Mouse (Mus musculus) liver, embryonic 14.5 days (tissue): ENCODE data around the gene Cd274. TPM values are rescaled to one million over a fixed set of nuclear protein-coding genes. Genes with fewer than 3 reads are reported as not detected.

Source experiments
- ATAC-seq: fragments of 200-750 bp; cut with Nextera tagmentation; 2 replicates; pipeline ENCODE4 v1.8.0; 2017; ENCODE audit warnings: moderate number of reproducible peaks, mild to moderate bottlenecking, moderate library complexity; ENCODE audit not compliant: insufficient read depth
- DNase-seq, 3 experiments: peaks; one replicate each; pipeline ENCODE4 v3.0.0-alpha.2; 2012 to 2013; ENCODE audit warnings: low read depth in 3 of 3, low spot score in 3 of 3
- H3K27ac ChIP-seq: fragments of 300-500 bp; sonication (generic); 2 replicates; pipeline ENCODE4 v1.5.1; 2014; ENCODE audit warnings: moderate library complexity, mild to moderate bottlenecking, control low read depth, inconsistent platforms
- H3K27me3 ChIP-seq: fragments of 300-500 bp; sonication (generic); 2 replicates; pipeline ENCODE4 v1.6.1; 2014; ENCODE audit warnings: mild to moderate bottlenecking, low read length, moderate library complexity; ENCODE audit not compliant: control insufficient read depth, insufficient read depth
- H3K36me3 ChIP-seq: fragments of 300-500 bp; sonication (generic); replicated peaks from 2 replicates; pipeline ENCODE4 v1.6.1; 2014; ENCODE audit warnings: low read depth; ENCODE audit not compliant: control insufficient read depth, insufficient read depth
- H3K4me1 ChIP-seq, 2 experiments: fragments of 200-500 bp in 1 of 2; fragments of 300-500 bp in 1 of 2; sonication (generic) in 1 of 2; replicated peaks; 2 replicates each; pipeline ENCODE4 v1.6.1; 2012 to 2014; ENCODE audit warnings: antibody characterized with exemption in 1 of 2, inconsistent platforms in 1 of 2, low read length in 1 of 2; ENCODE audit not compliant: control insufficient read depth in 2 of 2, insufficient read depth in 2 of 2
- H3K4me2 ChIP-seq: fragments of 300-500 bp; sonication (generic); 2 replicates; pipeline ENCODE4 v1.6.1; 2014; ENCODE audit warnings: low read depth, mild to moderate bottlenecking, control low read depth, moderate library complexity
- H3K4me3 ChIP-seq, 2 experiments: fragments of 200-500 bp in 1 of 2; fragments of 300-500 bp in 1 of 2; sonication (generic) in 1 of 2; 2 replicates each; pipeline ENCODE4 v1.5.1; 2012 to 2014; ENCODE audit warnings: low read depth in 2 of 2, low read length in 2 of 2, mild to moderate bottlenecking in 2 of 2, control low read depth in 1 of 2, inconsistent platforms in 1 of 2, moderate library complexity in 1 of 2; ENCODE audit not compliant: insufficient read depth in 1 of 2
- H3K9ac ChIP-seq: fragments of 300-500 bp; sonication (generic); replicated peaks from 2 replicates; pipeline ENCODE4 v1.6.1; 2014; ENCODE audit warnings: mild to moderate bottlenecking, control low read depth, moderate library complexity
- H3K9me3 ChIP-seq: fragments of 300-500 bp; sonication (generic); 2 replicates; pipeline ENCODE4 v1.6.1; 2016; ENCODE audit warnings: low read length, mixed read lengths; ENCODE audit not compliant: control insufficient read depth
- CTCF ChIP-seq: IDR thresholded peaks from 2 replicates; pipeline ENCODE4 v1.5.1; 2016; ENCODE audit warnings: antibody characterized with exemption, low read depth, control low read depth
- EP300 ChIP-seq: IDR thresholded peaks from 2 replicates; pipeline ENCODE4 v1.6.1; 2016; ENCODE audit warnings: antibody characterized with exemption, low read depth
- WGBS: fragments of 180-500 bp; shearing (Covaris S2); extraction: QIAGEN DNeasy Blood & Tissue Kit; methylation state at CpG from one replicate; pipeline ENCODE4 v1.1.7; 2014; ENCODE audit not compliant: insufficient replicate concordance; 5-methylcytosine and 5-hydroxymethylcytosine counted together
- polyA plus RNA-seq, 2 experiments: library from polyadenylated mRNA; depleted of rRNA in 1 of 2; stranded (reverse) in 1 of 2; unstranded in 1 of 2; fragments of >200 nt; fragmentation: Nextera tagmentation in 1 of 2; extraction: Ambion mirVana in 1 of 2; gene quantifications; 2 replicates each; pipeline versions ENCODE4 v1.2.1 to v1.2.3; 2012 to 2014

Cd274 gene
- polyA plus RNA-seq, 2 experiments, result 0.10 to 0.75 TPM

DNA sequence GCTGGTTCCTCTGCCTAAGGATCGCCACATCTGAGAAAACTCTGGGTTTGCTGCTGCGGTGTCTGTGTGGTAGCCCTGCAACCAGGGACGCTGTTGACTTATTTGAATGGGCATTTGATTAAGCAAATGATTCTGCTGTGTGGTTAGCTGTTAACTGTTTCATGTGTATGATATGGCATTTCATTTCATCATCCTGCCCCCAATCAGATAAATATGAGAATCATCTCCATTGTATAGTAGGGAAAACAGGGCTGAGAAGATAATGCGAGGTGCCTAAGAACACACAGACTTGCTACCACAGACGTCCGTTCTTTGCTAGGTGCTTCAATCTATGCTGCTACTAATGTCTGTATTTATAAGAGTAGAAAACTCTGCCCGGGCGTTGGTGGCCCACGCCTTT, 17.2 kb downstream of the Cd274 start:
- DNase-seq, result no peak
- Histone ChIP-seq H3K27ac (no peak overlapping the region), H3K4me3 (no peak overlapping the region), H3K9me3 (no peaks in the 10 kb centered on the region), H3K4me2 (no peak overlapping the region), H3K9ac (no peak overlapping the region), H3K36me3 (no peaks in the 10 kb centered on the region), H3K4me1 (peaks cover 0 to 10% of the 10 kb centered on the region in 2 experiments; a peak in 2 of 4 replicates), H3K27me3 (no peaks in the 10 kb centered on the region)
- 70% methylated on average over 9 of the region's 9 CpGs for WGBS
- no peak for TF ChIP-seq CTCF
- TF ChIP-seq EP300, result no peak
- ATAC-seq, result no peak

DNA sequence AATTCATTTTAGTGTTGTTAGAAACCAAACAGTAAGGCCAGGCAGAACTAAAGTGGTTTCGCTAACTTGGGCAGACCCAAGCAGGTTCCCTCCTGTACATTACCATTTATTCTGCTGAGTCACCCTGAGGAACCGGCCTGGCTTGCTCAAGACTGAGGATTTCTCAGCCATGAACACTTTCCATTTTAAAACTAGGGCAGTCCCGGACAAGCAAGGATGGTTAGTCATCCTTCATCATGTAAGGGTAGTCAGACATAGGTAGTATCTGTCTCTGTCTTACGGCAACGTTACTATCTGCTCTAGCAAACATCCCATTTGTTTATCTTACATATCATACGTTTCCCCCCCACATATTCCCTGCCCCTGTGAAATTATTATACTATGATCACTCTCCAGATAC, 17.7 kb downstream of the Cd274 start:
- 34% methylated on average over 6 of the region's 6 CpGs for WGBS
- ATAC-seq (0 out of 2 replicates have a peak, but pooled peaks have one; percentile 28), DNase-seq (no peak)
- Histone ChIP-seq H3K4me2 (no peak overlapping the region), H3K4me3 (no peak overlapping the region), H3K27me3 (no peaks in the 10 kb centered on the region), H3K36me3 (no peaks in the 10 kb centered on the region), H3K9ac (no peak overlapping the region), H3K4me1 (peaks cover 0 to 10% of the 10 kb centered on the region in 2 experiments; a peak in 2 of 4 replicates), H3K27ac (no peak overlapping the region), H3K9me3 (no peaks in the 10 kb centered on the region)
- TF ChIP-seq EP300 (no peak), CTCF (no peak)

DNA sequence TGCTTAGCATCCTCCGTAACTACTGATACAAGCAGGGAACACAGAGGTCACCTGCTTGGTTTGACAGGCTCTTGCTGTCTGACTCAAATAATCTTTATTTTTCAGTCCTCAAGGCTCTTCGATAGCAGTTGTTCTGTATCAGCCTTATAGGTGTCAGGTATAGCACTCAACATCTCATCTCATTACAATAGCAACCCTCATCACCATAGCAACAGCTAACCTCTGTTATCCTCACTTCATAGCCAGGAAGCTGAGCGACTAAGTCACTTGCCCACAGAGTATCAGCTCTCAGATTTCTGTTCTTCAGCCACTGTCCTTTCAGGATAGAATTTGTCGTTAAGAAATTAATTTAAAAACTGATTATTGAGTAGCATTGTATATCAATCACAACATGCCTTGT, 18.6 kb downstream of the Cd274 start:
- DNase-seq, result no peak
- no peaks in the 10 kb centered on the region for H3K9me3 ChIP-seq
- peaks cover 0 to 4% of the 10 kb centered on the region in 2 experiments; a peak in 1 of 4 replicates for H3K4me1 ChIP-seq
- H3K27me3 ChIP-seq, result no peaks in the 10 kb centered on the region
- H3K4me3 ChIP-seq, result no peak overlapping the region
- no peaks in the 10 kb centered on the region for H3K36me3 ChIP-seq
- H3K27ac ChIP-seq, result no peak overlapping the region
- no peak overlapping the region for H3K4me2 ChIP-seq
- H3K9ac ChIP-seq, result no peak overlapping the region
- no peak for ATAC-seq
- 78% methylated on average over 4 of the region's 4 CpGs for WGBS
- TF ChIP-seq CTCF (no peak), EP300 (no peak)

DNA sequence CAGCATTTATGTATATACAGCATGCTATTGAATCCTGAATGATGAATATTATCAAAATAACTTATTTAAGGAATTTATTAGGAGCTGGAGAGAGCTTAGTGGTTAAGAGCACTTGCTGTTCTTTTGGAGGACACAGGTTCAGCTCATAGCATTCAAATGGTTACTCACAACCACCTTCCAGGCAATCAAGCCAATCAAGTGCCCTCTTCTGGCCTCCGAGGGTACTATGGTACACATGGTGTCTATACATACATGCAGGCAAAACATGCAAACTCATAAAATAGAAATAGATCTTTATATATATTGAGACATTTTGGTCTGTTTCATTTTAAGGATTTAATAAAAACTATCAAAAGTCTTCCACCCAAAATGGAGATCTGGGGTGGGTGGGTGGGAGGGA, 21.6 kb downstream of the Cd274 start:
- H3K4me3 ChIP-seq, result no peak overlapping the region
- ATAC-seq (no peak), DNase-seq (no peak)
- no peak overlapping the region for H3K4me2 ChIP-seq
- 68% methylated on average over 1 of the region's 1 CpGs for WGBS
- TF ChIP-seq CTCF (no peak; the same call in 1 of the 2 replicates), EP300 (no peak)
- H3K36me3 ChIP-seq, result no peaks in the 10 kb centered on the region
- no peak overlapping the region for H3K27ac ChIP-seq
- H3K27me3 ChIP-seq, result no peaks in the 10 kb centered on the region
- H3K9me3 ChIP-seq, result no peaks in the 10 kb centered on the region
- H3K4me1 ChIP-seq, result peaks cover 0 to 4% of the 10 kb centered on the region in 2 experiments; a peak in 1 of 4 replicates
- H3K9ac ChIP-seq, result no peak overlapping the region

DNA sequence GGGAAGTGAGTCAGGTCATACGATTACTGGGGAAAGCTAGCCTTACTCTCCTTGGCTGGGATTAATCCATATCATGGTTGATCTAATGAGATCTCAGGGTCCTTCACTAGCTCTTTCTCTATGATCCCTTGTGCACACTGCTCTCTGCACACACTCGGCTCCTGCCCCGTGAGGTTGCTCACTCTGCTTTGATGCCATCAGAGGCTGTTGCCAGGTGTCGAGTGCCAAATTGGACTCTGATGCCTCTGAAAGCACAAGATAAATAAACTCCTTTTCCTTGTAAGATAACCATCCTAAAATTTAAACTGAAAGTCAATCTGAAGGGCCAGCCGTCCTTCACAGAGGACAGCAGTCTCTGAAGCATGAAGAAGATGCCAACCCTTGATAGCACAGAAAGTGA, 23.2 kb downstream of the Cd274 start:
- no peak overlapping the region for H3K4me2 ChIP-seq
- H3K4me1 ChIP-seq, result no peaks in the 10 kb centered on the region
- H3K4me3 ChIP-seq, result no peak overlapping the region
- H3K9ac ChIP-seq, result no peak overlapping the region
- H3K27me3 ChIP-seq, result no peaks in the 10 kb centered on the region
- DNase-seq (no peak), ATAC-seq (no peak)
- no peak overlapping the region for H3K27ac ChIP-seq
- TF ChIP-seq CTCF (no peak), EP300 (no peak)
- no peaks in the 10 kb centered on the region for H3K9me3 ChIP-seq
- no peaks in the 10 kb centered on the region for H3K36me3 ChIP-seq
- 47% methylated on average over 5 of the region's 5 CpGs for WGBS
